Mouse (Mus musculus) spleen, adult 18-20 months (tissue): ENCODE results near the gene Rnf2.
"Not testable (repeated sequence)": the region's sequence is repeated elsewhere in the genome, so short reads cannot be mapped to it uniquely, and the experiment has no call there.

ENCODE experiments used
- DNase-seq, 2 experiments: peaks; one replicate each; pipeline ENCODE4 v3.0.0; 2022; ENCODE audit warnings: mixed read lengths in 2 of 2

The Rnf2 gene

DNA sequence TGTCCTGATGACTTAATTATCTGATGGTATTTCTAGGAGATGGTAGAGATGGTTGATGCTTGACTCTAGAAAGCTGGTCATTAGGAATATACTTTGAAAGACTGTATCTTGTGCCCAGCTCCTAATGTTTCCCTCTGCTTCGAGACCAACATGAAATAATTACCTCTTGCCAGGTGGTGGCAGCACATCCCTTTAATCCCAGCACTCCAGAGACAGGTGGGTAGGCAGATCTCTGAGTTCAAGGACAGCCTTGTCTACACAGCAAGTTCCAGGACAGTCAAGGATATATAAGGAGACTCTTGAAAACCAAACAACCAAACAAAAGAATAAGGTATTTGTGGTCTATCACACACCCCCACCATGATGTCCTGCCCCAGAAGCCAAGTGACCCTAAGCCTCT, 17.2 kb downstream of the Rnf2 start:
- DNase-seq: peak in 1 of 2 experiments; percentile 37

DNA sequence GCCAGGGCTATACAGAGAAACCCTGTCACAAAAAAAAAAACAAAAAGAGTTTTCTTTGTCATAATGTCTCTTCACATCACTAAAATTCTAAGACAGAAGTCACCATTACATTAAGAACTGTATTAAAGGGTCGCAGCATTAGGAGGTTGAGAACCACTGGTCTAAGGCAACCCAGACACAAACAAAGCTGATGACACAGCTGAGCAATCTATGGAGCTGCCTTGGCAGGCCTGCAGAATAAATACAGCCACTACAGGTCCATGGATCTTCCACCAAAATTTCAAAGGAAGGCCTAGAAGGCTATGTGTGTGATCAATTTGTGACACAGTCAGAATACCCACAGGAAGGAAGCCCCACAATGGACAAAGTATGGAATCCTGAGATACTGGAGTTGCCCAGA, 18.3 kb downstream of the Rnf2 start:
- no peak for DNase-seq

DNA sequence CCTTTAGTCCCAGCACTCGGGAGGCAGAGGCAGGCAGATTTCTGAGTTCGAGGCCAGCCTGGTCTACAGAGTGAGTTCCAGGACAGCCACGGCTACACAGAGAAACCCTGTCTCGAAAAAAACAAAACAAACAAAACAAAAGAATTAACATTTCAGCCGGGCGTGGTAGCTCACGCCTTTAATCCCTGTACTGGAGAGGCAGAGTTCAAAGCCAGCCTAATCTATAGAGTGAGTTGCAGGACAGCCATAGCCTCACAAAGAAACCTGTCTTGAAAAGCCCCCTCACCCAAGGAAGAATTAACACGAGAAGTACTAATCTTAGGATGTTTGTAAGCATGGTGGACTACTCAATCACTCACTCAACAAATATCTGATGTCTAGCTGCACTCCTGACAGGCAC, 28.4 kb downstream of the Rnf2 start:
- DNase-seq: not testable (repeated sequence)

DNA sequence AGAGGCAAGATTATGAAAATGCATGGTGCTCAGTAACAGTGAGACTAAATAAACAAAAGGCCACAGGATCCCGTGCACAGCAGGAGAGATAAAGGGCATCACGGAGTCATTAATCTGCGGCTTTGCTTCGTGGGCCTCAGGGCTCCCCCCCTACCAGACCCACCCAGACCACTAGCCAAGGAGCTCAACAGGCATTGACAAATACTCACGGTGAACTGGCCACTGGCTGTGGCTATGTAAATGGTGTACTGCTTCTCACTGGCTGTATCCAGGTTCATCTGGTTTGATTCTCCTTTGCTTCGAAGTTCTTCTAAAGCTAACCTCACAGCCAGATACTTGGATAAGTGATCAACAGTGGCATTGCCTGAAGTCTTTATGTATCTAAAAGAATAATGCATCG, 29.3 kb downstream of the Rnf2 start:
- DNase-seq: no peak

DNA sequence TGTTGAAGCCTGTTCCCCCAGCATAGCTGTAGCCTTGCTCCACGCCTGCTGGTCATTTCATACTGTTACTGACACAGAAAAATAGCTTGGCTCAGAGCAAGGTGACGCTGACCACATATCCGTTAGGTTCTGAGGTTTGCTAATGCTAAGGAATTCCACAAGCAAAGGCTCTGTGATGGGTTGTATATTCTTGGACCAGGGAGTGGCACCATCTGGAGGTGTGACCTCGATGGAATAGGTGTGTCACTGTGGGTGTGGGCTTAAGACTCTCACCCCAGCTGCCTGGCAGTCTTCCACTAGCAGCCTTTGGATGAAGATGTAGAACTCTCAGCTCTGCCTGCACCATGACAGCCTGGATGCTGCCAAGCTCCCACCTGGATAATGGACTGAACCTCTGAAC, 34.2 kb downstream of the Rnf2 start:
- DNase-seq: no peak

DNA sequence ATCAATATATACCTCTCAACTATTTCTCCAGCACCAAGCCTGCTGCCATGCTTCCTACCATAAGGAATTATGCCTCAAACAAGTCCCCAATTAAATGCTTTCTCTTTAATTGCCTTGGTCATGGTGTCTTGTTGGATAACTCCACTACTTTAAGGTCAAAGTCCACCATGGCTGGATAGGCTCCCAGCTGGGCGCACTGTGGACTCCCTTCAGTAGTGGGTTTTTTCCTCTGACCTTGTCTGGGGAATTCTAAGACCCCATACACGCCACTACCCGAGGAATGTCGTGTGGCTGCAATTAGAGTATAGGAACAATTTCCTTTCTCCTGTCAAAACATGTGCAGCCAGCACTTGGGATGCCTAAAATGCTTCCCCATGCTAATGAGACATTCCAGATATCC, 35.8 kb downstream of the Rnf2 start:
- DNase-seq: no peak

DNA sequence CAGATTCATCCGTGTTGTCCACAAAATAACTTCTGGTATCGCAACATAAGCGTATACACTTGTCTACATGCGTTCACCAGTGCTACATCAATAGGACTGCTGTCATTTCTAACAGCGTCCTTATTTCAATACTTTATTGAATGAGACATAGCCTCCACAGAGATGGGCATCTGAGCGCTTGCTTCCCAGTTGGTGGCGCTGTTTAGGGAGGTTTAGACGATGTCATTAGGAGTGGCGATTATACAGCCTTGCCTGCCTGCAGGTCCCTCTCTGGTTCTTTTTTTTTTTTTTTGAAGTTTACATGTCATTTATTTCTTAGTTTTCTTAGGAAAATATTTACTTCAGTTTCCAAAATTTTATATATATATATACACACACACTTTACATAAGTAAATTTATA, 39.5 kb downstream of the Rnf2 start:
- DNase-seq: no peak

DNA sequence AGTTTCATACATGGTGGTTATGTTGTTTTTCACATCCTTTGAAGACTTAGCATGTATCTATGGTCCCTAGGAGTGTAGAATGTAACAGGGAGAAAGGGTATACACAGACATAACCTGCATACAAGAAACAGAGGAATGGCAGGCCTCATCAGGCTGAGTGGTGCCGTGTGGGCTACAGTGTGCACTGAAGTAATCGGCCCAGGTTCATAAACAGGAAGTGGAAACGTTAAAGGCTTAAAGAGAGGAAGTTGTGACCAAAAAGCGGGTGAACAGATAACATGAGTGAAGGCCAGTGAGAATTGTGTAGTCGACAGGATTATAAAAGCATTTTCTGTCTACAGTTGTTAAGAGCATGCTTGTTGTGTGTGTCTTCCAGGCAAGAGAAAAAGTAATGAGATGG, 43.7 kb downstream of the Rnf2 start:
- no peak for DNase-seq

DNA sequence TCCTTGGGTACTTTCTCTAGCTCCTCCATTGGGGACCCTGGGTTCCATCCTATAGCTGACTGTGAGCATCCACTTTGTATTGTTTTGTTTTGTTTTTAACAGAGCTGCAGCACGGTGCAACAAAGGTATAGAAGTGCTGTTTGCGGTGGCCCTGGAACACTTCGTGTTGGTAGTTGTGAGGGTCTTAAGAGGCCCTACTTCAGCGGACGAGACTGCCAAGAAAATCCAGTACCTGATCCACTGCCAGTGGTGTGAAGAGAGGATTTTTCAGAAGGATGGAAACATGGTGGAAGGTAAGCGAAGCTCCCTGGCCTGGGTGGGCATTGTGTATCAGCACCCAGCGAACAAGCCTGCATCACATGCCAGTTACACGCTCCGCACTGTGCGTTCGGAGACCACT, 48.8 kb downstream of the Rnf2 start:
- DNase-seq: no peak

DNA sequence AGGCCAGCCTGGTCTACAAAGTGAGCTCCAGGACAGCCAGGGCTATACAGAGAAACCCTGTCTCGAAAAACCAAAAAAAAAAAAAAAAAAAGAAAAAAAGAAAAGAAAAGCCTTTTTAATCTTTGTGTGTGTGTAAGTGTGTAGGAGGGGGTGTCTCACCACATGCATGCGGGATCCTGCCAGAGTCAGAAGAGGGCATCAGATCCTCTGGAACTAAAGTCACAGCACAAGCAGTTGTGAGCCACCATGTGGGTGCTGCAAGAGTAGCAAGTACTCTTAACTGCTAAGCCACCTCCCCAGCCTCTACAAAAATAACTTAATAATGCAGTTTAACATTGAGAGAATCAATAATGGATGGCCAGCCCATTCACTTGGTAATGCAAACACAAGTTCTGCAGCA, 49.9 kb downstream of the Rnf2 start:
- DNase-seq: no peak

DNA sequence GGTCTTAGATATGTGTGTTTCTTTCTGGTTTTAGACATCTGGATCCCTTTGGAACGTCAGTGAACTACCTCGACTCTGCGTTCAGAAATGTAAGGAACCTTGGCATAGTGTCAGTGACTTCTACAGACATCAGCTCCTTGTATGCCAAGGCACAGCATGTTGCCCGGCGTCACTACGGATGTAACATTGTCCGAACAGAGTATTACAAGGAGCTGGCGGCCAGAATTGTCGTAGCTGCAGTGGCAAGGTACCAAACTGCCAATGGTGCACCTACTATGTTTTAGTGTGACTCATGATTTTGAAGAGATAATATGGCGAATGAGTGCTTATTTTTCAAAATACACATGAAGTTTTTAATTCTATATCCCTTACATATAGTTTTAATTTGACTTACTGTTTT, 50.9 kb downstream of the Rnf2 start:
- no peak for DNase-seq

DNA sequence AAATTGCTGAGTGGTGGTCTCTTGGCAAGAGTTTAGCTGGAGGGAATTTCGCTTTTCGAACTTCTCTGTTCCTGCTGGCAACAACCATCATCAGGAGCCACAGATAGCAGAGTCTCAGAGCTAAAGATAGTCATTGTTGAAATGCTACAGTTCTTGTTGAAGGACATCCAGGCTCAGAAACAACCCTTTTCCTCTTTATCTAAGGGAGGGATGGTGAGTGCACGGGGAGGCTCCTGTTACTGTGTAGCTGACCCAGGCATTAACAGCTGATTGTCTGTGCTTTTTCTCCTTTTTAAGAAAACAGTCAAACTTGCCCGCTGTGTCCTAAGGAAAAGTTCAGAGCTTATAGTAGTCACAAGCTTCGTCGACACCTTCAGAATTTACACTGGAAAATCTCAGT, 65.3 kb downstream of the Rnf2 start:
- DNase-seq: no peak

DNA sequence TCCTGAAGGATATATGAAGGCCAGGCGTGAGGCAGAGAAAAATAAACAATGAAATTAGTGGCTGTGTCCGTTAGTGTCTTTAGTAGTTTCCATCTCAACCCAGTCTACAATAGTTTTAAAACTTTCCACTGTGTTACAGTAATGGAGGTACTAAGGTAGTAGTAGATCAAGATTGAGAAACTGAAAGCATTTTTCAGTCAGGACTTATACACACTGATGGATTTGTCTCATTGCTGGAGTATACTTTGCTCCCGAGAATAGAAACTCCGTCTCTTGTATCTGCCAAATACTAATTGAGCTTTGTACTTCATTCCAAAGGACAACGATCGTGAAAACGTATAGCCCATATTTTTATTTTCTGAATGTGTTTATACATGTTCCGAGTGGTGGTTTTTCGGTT, 71.4 kb downstream of the Rnf2 start:
- DNase-seq: no peak

DNA sequence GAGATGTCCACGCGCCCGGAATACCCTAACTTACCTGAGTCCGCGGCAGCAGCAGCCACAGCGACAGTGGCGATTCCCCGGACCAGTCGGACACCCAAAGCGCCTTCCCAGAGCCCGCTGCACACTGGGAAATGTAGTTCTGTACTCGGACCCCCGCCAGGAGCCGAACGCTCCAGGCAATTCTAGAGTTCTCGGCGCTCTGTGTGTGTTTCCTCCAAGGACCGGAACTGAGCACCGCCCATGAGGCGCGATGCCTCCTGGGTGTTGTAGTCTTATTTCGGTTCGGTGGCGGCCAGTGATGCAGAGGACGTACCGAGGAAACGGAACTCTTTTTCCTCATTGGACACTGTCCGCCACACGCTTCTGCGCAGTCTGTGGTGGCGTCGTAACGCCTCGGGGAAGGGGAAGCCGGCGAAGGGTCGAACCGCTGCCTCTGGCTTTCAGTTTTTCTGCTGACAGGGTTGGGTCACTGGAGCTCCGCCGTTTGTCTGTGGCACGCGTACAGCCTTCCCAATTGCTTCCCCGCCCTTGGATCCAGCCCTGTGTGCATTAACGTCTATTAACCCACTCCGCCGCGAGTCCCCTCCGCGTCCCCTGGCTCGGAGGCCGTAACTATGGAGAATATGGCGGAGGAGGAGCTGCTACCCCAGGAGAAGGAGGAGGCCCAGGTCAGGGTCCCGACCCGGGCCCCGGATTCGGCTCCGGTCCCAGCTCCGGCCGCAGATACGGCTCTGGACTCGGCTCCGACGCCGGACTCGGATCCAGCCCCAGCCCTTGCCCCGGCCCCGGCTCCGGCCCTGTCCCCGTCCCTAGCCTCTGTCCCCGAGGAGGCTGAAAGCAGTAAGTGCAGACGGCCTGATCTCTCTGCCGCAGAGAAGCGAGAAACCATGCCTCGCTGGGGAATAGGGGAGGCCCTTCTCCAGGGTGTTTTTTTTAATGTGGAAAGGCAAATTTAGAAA, 72.2 kb downstream of the Rnf2 start, which contains the start of the genes Swt1 and Trmt1l:
TSS of gene Swt1 (minus strand) at position 193 of the 959 bp plus-strand sequence.
TSS of gene Trmt1l (plus strand) at position 280 of the 959 bp plus-strand sequence.
- DNase-seq: peak; percentile 91 to 93

DNA sequence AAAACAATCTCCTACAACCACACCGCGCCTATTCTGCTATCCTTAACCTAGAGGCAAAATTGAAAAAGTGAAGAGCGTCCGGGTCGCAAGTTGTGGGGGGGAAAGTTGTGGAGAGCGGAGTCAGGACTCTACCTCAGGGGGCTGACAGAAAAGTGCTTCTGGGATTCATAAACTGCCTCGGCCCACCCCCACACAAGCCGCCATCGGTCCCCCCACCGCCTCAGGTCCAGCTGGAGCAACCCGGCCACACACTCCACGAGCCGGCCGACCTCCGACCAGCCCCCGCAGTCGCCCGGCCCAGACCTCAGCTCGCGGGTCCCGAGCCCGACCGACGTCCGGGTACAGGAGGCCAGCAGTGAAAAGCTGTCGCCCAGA, 72.9 kb downstream of the Rnf2 start:
- DNase-seq: no peak

DNA sequence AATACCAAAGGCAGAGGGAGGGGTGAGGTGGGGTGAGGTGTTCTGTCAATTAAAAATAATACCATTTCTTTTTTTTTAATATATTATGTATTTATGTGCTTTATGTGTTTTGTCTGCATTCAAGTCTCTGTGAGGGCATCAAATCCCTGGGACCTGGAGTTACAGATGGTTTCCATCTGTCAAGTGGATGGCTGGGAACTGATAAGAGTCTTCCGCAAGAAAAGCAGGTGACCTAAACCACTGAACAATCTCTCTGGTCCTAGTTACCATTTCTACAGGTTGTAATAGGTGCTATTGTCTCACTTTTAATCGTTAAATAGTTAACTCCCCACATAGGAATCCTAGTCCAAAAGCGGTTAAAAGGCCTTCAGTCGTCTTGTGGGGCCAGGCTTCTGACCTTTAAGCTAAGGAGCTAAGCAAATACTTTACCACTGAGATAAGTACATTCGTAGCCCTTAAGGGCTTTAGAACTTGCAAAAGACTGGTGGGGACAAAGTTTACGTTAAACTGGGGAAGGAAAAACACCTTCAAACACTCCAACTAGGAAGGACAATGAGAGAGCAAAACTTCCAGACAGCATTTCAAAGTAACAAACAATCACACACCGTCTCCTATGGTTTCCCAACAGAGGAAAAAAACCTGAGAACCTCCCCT, 73.7 kb downstream of the Rnf2 start:
- no peak for DNase-seq

DNA sequence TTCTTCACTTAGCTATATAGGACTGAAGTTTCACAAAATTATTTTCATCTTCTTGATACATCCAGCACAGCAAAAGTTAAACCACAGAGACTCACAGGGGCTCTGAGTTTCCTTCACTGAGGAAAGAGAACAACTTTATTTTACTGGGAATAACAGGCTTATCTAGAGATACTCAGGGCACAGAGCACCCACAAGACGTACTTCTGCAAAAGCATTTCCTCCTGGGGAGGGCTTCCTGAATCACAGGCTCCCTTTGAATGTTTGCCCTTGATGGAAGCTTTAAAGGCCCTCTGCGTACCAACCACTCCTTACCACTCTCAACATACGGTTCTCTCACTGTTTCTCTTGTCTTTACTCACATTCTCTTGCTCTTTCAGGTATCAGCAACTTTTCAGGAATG, 78.6 kb downstream of the Rnf2 start:
- no peak for DNase-seq

DNA sequence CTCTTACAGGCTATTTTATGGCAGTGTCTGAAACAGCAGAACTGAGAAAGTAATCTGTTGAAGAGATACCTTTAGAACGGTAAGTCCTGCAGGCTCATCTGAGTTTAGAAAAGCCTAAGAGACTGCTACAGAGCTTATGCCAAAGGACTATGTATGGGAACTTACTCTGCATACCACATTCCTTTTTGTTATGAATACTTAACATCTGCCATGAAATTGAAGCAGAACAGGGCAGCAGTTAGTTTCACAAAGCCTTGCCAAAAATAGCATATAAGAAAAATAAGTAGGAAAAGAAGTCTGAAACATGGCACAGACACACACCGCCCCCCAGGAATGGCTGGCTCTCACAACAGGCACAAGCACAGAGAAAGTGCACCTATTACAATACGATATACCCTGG, 90.9 kb downstream of the Rnf2 start:
- DNase-seq: no peak
